Mouse (Mus musculus): ENCODE data around the gene Tmem223. TPM values are rescaled to one million over a fixed set of nuclear protein-coding genes. Genes with fewer than 3 reads are reported as not detected.
A peak's percentile ranks its signal among the peaks of the same experiment; 100 is the strongest.

The Tmem223 gene
- polyA plus RNA-seq, 1 experiment from 2014 or later: 173 TPM

DNA sequence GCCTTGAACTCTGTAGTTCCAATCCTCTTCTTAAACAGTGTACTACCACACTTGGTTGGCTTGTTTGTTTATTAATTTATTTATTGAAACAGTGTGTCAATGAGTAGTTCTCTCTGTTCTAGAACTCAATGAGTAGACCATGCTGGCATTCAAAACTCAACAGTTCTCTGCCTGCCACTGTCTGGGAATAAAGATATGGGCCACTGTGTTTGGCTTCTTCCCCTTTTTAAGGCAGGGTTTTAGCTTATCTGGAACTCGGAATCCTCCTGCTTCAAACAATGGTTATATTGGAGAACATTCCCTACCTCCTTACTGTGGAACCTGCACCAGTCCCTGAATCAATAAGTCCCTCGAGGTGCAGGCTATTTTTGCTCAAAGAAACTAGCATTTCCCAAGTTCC, 11.9 kb upstream of the Tmem223 start:
- Histone ChIP-seq H3K4me1 (ENCODE audit: control insufficient read depth, insufficient read depth, low read length) (peaks cover 11% of the 10 kb centered on the region), H3K36me3 (ENCODE audit: control insufficient read depth, insufficient read depth, low read length) (peaks cover 39% of the 10 kb centered on the region), H3K4me2 (ENCODE audit: low read depth, low read length) (peak overlapping the region; percentile 83; the same call in 1 of the 2 replicates), H3K27ac (replicated peaks; ENCODE audit: low read depth, low read length) (no peak overlapping the region), H3K9ac (ENCODE audit: low read depth, low read length) (no peak overlapping the region), H3K9me3 (ENCODE audit: control insufficient read depth, low read length) (no peaks in the 10 kb centered on the region), H3K27me3 (replicated peaks; ENCODE audit: control insufficient read depth, insufficient read depth, low read length) (no peaks in the 10 kb centered on the region), H3K4me3 (ENCODE audit: low read depth, low read length) (0 out of 2 replicates have a peak overlapping the region, but pooled peaks have one; percentile 1)
- no peak for DNase-seq (ENCODE audit: low spot score)
- ATAC-seq (ENCODE audit: low read depth): no peak
- 86% methylated on average over 2 of the region's 2 CpGs for WGBS

DNA sequence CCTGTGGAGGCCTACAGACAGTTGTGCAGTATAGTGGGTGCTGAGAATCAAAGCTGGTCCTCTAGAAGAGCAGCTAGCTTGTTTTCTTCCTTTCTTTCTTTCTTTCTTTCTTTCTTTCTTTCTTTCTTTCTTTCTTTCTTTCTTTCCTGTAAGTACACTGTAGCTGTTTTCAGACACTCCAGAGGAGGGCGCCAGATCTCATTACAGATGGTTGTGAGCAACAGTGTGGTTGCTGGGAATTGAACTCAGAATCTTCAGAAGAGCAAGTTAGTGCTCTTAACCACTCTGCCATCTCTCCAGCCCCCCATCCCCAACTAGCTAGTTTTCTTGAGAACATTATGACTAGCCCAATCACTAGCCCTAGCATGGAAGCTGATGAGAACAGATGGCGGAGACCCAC, 10.0 kb upstream of the Tmem223 start:
- 87% methylated on average over 2 of the region's 2 CpGs for WGBS
- peaks cover 40% of the 10 kb centered on the region for H3K36me3 ChIP-seq (ENCODE audit: control insufficient read depth, insufficient read depth, low read length)
- DNase-seq (ENCODE audit: low spot score) (no peak), ATAC-seq (ENCODE audit: low read depth) (no peak)
- H3K4me1 ChIP-seq (ENCODE audit: control insufficient read depth, insufficient read depth, low read length): peaks cover 7% of the 10 kb centered on the region
- H3K4me3 ChIP-seq (ENCODE audit: low read depth, low read length): no peak overlapping the region
- no peak overlapping the region for H3K4me2 ChIP-seq (ENCODE audit: low read depth, low read length)
- H3K27me3 ChIP-seq (replicated peaks; ENCODE audit: control insufficient read depth, insufficient read depth, low read length): no peaks in the 10 kb centered on the region
- H3K9me3 ChIP-seq (ENCODE audit: control insufficient read depth, low read length): peaks cover 13% of the 10 kb centered on the region
- no peak overlapping the region for H3K27ac ChIP-seq (replicated peaks; ENCODE audit: low read depth, low read length)
- H3K9ac ChIP-seq (ENCODE audit: low read depth, low read length): no peak overlapping the region

DNA sequence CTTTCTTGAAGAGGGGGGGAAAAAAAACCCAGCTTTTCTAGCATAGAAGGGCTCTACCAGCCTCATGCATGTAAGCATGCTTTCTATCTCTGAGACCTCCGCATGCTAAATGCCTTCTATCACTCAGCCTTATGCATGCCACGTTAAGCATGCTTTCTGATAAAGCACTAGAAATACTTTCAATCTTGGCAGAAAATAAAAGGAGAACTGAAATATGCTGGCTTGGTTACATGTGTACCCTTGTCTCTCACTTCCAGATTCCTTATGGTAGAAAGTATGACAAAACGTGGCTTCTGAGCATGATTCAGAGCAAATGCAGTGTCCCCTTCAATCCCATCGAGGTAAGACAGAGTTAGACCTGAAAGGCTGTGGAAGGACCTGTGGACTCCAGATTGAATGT, 7.5 kb upstream of the Tmem223 start:
- 94% methylated on average over 4 of the region's 4 CpGs for WGBS
- ATAC-seq (ENCODE audit: low read depth) (no peak), DNase-seq (ENCODE audit: low spot score) (no peak)
- Histone ChIP-seq H3K27me3 (replicated peaks; ENCODE audit: control insufficient read depth, insufficient read depth, low read length) (no peaks in the 10 kb centered on the region), H3K9ac (ENCODE audit: low read depth, low read length) (no peak overlapping the region), H3K4me3 (ENCODE audit: low read depth, low read length) (no peak overlapping the region), H3K27ac (replicated peaks; ENCODE audit: low read depth, low read length) (no peak overlapping the region), H3K36me3 (ENCODE audit: control insufficient read depth, insufficient read depth, low read length) (peaks cover 63% of the 10 kb centered on the region), H3K4me1 (ENCODE audit: control insufficient read depth, insufficient read depth, low read length) (no peaks in the 10 kb centered on the region), H3K9me3 (ENCODE audit: control insufficient read depth, low read length) (peaks cover 14% of the 10 kb centered on the region), H3K4me2 (ENCODE audit: low read depth, low read length) (no peak overlapping the region)

DNA sequence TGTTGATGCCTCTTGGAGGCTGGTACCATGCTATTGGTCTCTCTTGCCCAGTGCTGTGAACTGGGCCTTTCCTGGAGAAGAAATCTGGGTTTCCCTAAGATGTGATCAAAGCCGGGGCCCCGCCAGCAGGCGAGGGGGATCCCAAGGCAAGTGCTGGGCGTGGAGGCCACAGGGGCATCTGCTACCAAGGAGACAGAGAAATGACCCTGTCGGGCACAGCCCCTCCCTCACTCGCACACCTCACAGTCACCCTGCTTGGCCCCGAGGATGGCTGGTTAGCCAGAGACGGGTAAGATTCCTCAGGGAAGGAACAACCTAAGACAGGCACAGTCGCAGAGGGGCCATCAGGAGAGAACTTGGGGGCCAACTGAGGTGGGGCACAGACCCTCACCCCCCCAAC, 5.2 kb upstream of the Tmem223 start:
- Histone ChIP-seq H3K9ac (ENCODE audit: low read depth, low read length) (no peak overlapping the region), H3K36me3 (ENCODE audit: control insufficient read depth, insufficient read depth, low read length) (peaks cover 86% of the 10 kb centered on the region), H3K4me1 (ENCODE audit: control insufficient read depth, insufficient read depth, low read length) (peaks cover 3% of the 10 kb centered on the region; the same call in 1 of the 2 replicates), H3K9me3 (ENCODE audit: control insufficient read depth, low read length) (peaks cover 14% of the 10 kb centered on the region), H3K27me3 (replicated peaks; ENCODE audit: control insufficient read depth, insufficient read depth, low read length) (no peaks in the 10 kb centered on the region), H3K4me2 (ENCODE audit: low read depth, low read length) (no peak overlapping the region), H3K4me3 (ENCODE audit: low read depth, low read length) (no peak overlapping the region), H3K27ac (replicated peaks; ENCODE audit: low read depth, low read length) (no peak overlapping the region)
- no peak for ATAC-seq (ENCODE audit: low read depth)
- no peak for DNase-seq (ENCODE audit: low spot score)
- 96% methylated on average over 9 of the region's 9 CpGs for WGBS

DNA sequence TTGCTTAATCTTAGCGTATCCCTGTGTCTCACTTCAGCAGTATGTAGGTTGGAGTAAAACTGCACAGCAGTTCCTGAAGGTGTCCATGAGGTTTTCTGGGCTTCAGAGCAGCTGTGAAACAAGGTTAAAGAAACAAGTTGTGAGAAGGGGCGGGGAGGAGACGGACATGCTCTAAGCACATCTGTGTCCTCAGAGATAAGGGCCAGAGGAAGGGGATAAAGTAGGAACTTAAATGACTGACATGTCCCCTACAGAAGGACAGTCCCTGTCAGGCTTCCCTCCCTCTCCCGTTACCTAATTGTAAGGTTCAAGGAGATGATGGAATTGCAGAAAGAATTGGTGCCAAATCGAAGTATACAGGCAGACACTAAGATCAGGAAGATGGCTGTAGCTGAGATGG, 2.2 kb downstream of the Tmem223 start:
- Histone ChIP-seq H3K36me3 (ENCODE audit: control insufficient read depth, insufficient read depth, low read length) (peaks cover 44% of the 10 kb centered on the region), H3K9me3 (ENCODE audit: control insufficient read depth, low read length) (no peaks in the 10 kb centered on the region), H3K9ac (ENCODE audit: low read depth, low read length) (peak overlapping the region; percentile 82; the same call in 1 of the 2 replicates), H3K4me3 (ENCODE audit: low read depth, low read length) (peak overlapping the region; percentile 60), H3K27me3 (replicated peaks; ENCODE audit: control insufficient read depth, insufficient read depth, low read length) (no peaks in the 10 kb centered on the region), H3K4me1 (ENCODE audit: control insufficient read depth, insufficient read depth, low read length) (peaks cover 20% of the 10 kb centered on the region), H3K4me2 (ENCODE audit: low read depth, low read length) (peak overlapping the region; percentile 95), H3K27ac (replicated peaks; ENCODE audit: low read depth, low read length) (peak overlapping the region; percentile 99; the same call in 1 of the 2 replicates)
- no peak for DNase-seq (ENCODE audit: low spot score)
- 84% methylated on average over 5 of the region's 5 CpGs for WGBS
- ATAC-seq (ENCODE audit: low read depth): no peak

DNA sequence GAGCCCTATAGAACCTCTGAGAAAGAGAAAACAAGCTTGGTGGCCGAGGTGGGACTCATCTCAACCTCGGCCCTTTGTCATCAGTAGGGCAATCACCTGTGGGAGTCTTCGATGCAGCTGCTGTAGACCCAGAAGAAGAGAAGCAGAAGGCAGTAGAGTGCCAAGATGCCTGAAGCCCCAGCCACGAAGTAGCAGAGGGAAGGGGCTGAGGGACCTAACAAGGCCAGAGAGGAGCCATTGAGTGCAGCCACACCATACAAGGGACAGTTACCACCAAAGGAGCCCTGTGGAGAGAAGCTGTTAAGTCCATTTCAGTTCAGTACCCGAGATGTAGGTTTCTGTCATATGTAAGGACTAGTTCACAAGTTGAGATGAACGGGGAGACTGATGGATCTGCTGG, 2.6 kb downstream of the Tmem223 start:
- Histone ChIP-seq H3K4me2 (ENCODE audit: low read depth, low read length) (peak overlapping the region; percentile 95), H3K9ac (ENCODE audit: low read depth, low read length) (peak overlapping the region; percentile 82), H3K36me3 (ENCODE audit: control insufficient read depth, insufficient read depth, low read length) (peaks cover 44% of the 10 kb centered on the region), H3K9me3 (ENCODE audit: control insufficient read depth, low read length) (no peaks in the 10 kb centered on the region), H3K4me1 (ENCODE audit: control insufficient read depth, insufficient read depth, low read length) (peaks cover 20% of the 10 kb centered on the region), H3K27me3 (replicated peaks; ENCODE audit: control insufficient read depth, insufficient read depth, low read length) (no peaks in the 10 kb centered on the region), H3K4me3 (ENCODE audit: low read depth, low read length) (peak overlapping the region; percentile 60), H3K27ac (replicated peaks; ENCODE audit: low read depth, low read length) (peak overlapping the region; percentile 99)
- WGBS: 56% methylated on average over 6 of the region's 6 CpGs
- ATAC-seq (ENCODE audit: low read depth) (no peak), DNase-seq (ENCODE audit: low spot score) (no peak)

DNA sequence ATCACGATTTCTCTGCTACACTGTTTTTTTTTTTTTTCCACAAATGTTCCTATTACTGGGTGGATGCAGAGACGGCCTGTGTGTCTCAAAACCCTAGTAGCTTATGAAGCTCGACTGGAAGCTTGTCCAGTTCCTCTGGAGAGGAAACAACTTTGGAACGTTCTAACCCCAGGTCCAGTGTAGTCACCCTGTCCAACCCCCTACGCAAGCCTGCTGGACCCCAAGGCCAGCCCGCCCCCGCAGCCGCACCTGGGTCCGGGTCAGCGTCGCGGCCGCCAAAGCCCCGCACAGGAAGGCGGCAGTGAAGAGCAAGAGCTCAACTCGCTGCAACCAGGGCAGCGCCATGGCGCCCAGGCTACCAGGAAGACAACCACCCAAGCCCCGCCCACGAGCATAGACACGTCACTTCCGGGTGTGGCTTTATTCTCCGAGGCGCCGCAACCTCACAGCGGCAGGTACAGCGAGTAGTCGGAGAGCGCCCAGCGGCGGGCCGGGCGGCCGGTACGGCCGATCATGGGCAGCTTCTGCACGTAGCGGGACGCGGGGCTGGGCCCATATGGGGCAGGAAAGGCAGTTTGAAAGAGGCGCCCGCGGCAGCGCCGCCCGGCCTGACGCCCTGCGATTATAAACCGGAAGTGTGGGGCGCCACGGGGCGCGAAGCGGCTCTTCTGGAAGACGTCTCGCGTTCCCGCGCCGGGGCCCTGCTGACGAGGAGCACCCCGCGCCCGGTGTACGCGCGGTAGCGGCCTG, 3.5 kb downstream of the Tmem223 start, which contains the start of gene Tmem179b:
Gene Tmem179b, minus strand, starts transcription at position 382 of the 750 bp plus-strand sequence.
- peaks cover 20% of the 10 kb centered on the region for H3K4me1 ChIP-seq (ENCODE audit: control insufficient read depth, insufficient read depth, low read length)
- H3K9ac ChIP-seq (ENCODE audit: low read depth, low read length): peak within 1 kb of the TSS; percentile 82
- no peaks in the 10 kb centered on the region for H3K9me3 ChIP-seq (ENCODE audit: control insufficient read depth, low read length)
- peak; percentile 94 for ATAC-seq (ENCODE audit: low read depth)
- peak within 1 kb of the TSS; percentile 99 for H3K27ac ChIP-seq (replicated peaks; ENCODE audit: low read depth, low read length)
- peak within 1 kb of the TSS; percentile 95 for H3K4me2 ChIP-seq (ENCODE audit: low read depth, low read length)
- under 1% methylated on average over 44 of the region's 68 CpGs for WGBS
- DNase-seq (ENCODE audit: low spot score): peak; percentile 97
- peak within 1 kb of the TSS; percentile 60 for H3K4me3 ChIP-seq (ENCODE audit: low read depth, low read length)
- no peaks in the 10 kb centered on the region for H3K27me3 ChIP-seq (replicated peaks; ENCODE audit: control insufficient read depth, insufficient read depth, low read length)
- H3K36me3 ChIP-seq (ENCODE audit: control insufficient read depth, insufficient read depth, low read length): peaks cover 40% of the 10 kb centered on the region

DNA sequence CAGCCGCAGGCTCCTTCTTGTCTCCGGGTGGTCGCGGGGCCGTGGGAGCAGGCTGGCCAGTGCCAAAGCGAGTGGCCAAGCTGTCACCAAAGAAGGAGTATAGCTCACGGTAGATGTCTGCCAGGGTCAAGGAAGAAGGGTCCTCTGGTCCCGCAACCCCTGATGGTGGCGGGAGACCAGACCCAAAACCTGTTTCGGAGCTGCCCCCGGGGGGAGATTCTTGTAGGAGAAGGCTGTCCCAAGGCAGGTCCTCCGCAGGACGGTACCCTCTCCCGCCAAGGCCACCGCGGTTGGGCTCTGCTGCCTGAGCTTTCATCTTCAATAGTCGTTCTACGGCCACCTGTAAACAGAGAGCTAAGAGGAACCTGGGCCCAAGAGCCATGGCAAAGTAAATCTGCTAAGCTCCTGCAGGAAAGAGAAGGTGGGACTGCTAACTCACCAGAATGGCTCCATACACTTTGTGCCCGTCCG, 4.2 kb downstream of the Tmem223 start:
- ATAC-seq (ENCODE audit: low read depth) (no peak; the same call in 1 of the 2 replicates), DNase-seq (ENCODE audit: low spot score) (no peak)
- Histone ChIP-seq H3K9me3 (ENCODE audit: control insufficient read depth, low read length) (no peaks in the 10 kb centered on the region), H3K4me1 (ENCODE audit: control insufficient read depth, insufficient read depth, low read length) (peaks cover 20% of the 10 kb centered on the region), H3K36me3 (ENCODE audit: control insufficient read depth, insufficient read depth, low read length) (peaks cover 38% of the 10 kb centered on the region), H3K27ac (replicated peaks; ENCODE audit: low read depth, low read length) (peak overlapping the region; percentile 99), H3K4me2 (ENCODE audit: low read depth, low read length) (peak overlapping the region; percentile 95), H3K4me3 (ENCODE audit: low read depth, low read length) (peak overlapping the region; percentile 60), H3K27me3 (replicated peaks; ENCODE audit: control insufficient read depth, insufficient read depth, low read length) (no peaks in the 10 kb centered on the region), H3K9ac (ENCODE audit: low read depth, low read length) (peak overlapping the region; percentile 82)
- 4% methylated on average over 19 of the region's 20 CpGs for WGBS
